Mouse (Mus musculus): ENCODE results near the gene Hoxa11. TPM values are rescaled to one million over a fixed set of nuclear protein-coding genes. Genes with fewer than 3 reads are reported as not detected.

Gene Hoxa11
- polyA plus RNA-seq, 1 experiment from 2014 or later: 0.08 TPM

GRCm38 (mm10) chr6:52235267-52235666, 10.3 kb downstream of the Hoxa11 start:
- Histone ChIP-seq H3K4me3 (no peak overlapping the region), H3K27me3 (peaks cover 91% of the 10 kb centered on the region), H3K36me3 (no peaks in the 10 kb centered on the region), H3K9me3 (no peaks in the 10 kb centered on the region), H3K4me2 (replicated peaks) (no peak overlapping the region), H3K9ac (no peak overlapping the region), H3K4me1 (no peaks in the 10 kb centered on the region), H3K27ac (no peak overlapping the region)
- 27% methylated on average over 9 of the region's 9 CpGs for WGBS
- ATAC-seq (ENCODE audit: insufficient number of reproducible peaks, insufficient read depth, low FRiP score, low TSS enrichment): no peak

GRCm38 (mm10) chr6:52234428-52235140, 11.0 kb downstream of the Hoxa11 start:
- H3K4me2 ChIP-seq (replicated peaks): no peak overlapping the region
- H3K4me3 ChIP-seq: no peak overlapping the region; the same call in 1 of the 2 replicates
- H3K27ac ChIP-seq: no peak overlapping the region
- no peaks in the 10 kb centered on the region for H3K9me3 ChIP-seq
- no peak for ATAC-seq (ENCODE audit: insufficient number of reproducible peaks, insufficient read depth, low FRiP score, low TSS enrichment)
- no peaks in the 10 kb centered on the region for H3K36me3 ChIP-seq
- no peaks in the 10 kb centered on the region for H3K4me1 ChIP-seq
- WGBS: 2% methylated on average over 59 of the region's 68 CpGs
- H3K27me3 ChIP-seq: peaks cover 91% of the 10 kb centered on the region
- no peak overlapping the region for H3K9ac ChIP-seq

GRCm38 (mm10) chr6:52233546-52234427, 11.8 kb downstream of the Hoxa11 start:
- H3K9ac ChIP-seq: no peak overlapping the region
- H3K27ac ChIP-seq: no peak overlapping the region
- H3K9me3 ChIP-seq: no peaks in the 10 kb centered on the region
- H3K36me3 ChIP-seq: no peaks in the 10 kb centered on the region
- H3K4me3 ChIP-seq: no peak overlapping the region; the same call in 1 of the 2 replicates
- H3K4me2 ChIP-seq (replicated peaks): no peak overlapping the region
- peaks cover 94% of the 10 kb centered on the region for H3K27me3 ChIP-seq
- no peak for ATAC-seq (ENCODE audit: insufficient number of reproducible peaks, insufficient read depth, low FRiP score, low TSS enrichment)
- whole genome bisulfite sequencing: under 1% methylated on average over 70 of the region's 70 CpGs
- no peaks in the 10 kb centered on the region for H3K4me1 ChIP-seq

- WGBS: 1% methylated on average over 23 of the region's 23 CpGs
- peaks cover 94% of the 10 kb centered on the region for H3K27me3 ChIP-seq
- no peak overlapping the region for H3K4me2 ChIP-seq (replicated peaks)
- no peak for ATAC-seq (ENCODE audit: insufficient number of reproducible peaks, insufficient read depth, low FRiP score, low TSS enrichment)
- H3K9me3 ChIP-seq: no peaks in the 10 kb centered on the region
- no peak overlapping the region for H3K9ac ChIP-seq
- no peak overlapping the region for H3K4me3 ChIP-seq
- H3K4me1 ChIP-seq: no peaks in the 10 kb centered on the region
- no peaks in the 10 kb centered on the region for H3K36me3 ChIP-seq
- H3K27ac ChIP-seq: no peak overlapping the region
These were observed 12.5 kb downstream of the Hoxa11 start for GRCm38 (mm10) chr6:52232984-52233545.

GRCm38 (mm10) chr6:52232568-52232965, 13.0 kb downstream of the Hoxa11 start:
- no peaks in the 10 kb centered on the region for H3K9me3 ChIP-seq
- no peak for ATAC-seq (ENCODE audit: insufficient number of reproducible peaks, insufficient read depth, low FRiP score, low TSS enrichment)
- no peak overlapping the region for H3K27ac ChIP-seq
- WGBS: under 1% methylated on average over 18 of the region's 18 CpGs
- no peak overlapping the region for H3K4me2 ChIP-seq (replicated peaks)
- no peaks in the 10 kb centered on the region for H3K4me1 ChIP-seq
- no peak overlapping the region for H3K9ac ChIP-seq
- peaks cover 93% of the 10 kb centered on the region for H3K27me3 ChIP-seq
- no peak overlapping the region for H3K4me3 ChIP-seq
- no peaks in the 10 kb centered on the region for H3K36me3 ChIP-seq

GRCm38 (mm10) chr6:52231885-52232567, 13.6 kb downstream of the Hoxa11 start:
- H3K4me3 ChIP-seq: no peak overlapping the region
- no peaks in the 10 kb centered on the region for H3K9me3 ChIP-seq
- no peaks in the 10 kb centered on the region for H3K4me1 ChIP-seq
- H3K9ac ChIP-seq: no peak overlapping the region
- no peak overlapping the region for H3K4me2 ChIP-seq (replicated peaks)
- H3K36me3 ChIP-seq: no peaks in the 10 kb centered on the region
- ATAC-seq (ENCODE audit: insufficient number of reproducible peaks, insufficient read depth, low FRiP score, low TSS enrichment): no peak
- under 1% methylated on average over 18 of the region's 18 CpGs for WGBS
- H3K27me3 ChIP-seq: peaks cover 93% of the 10 kb centered on the region
- H3K27ac ChIP-seq: no peak overlapping the region

- H3K27ac ChIP-seq: no peak within 1 kb of the TSS
- no peak within 1 kb of the TSS for H3K9ac ChIP-seq
- no peaks in the 10 kb centered on the region for H3K9me3 ChIP-seq
- H3K36me3 ChIP-seq: no peaks in the 10 kb centered on the region
- H3K4me3 ChIP-seq: no peak within 1 kb of the TSS
- no peaks in the 10 kb centered on the region for H3K4me1 ChIP-seq
- no peak within 1 kb of the TSS for H3K4me2 ChIP-seq (replicated peaks)
- H3K27me3 ChIP-seq: peaks cover 93% of the 10 kb centered on the region
- WGBS: under 1% methylated on average over 26 of the region's 36 CpGs
- ATAC-seq (ENCODE audit: insufficient number of reproducible peaks, insufficient read depth, low FRiP score, low TSS enrichment): no peak
These were observed 15.0 kb downstream of the Hoxa11 start, which contains the start of gene Hoxa9 for GRCm38 (mm10) chr6:52230516-52231165. Gene Hoxa9 (minus strand): TSS chr6:52231089.

GRCm38 (mm10) chr6:52229558-52230416, 15.8 kb downstream of the Hoxa11 start:
- peaks cover 93% of the 10 kb centered on the region for H3K27me3 ChIP-seq
- no peaks in the 10 kb centered on the region for H3K36me3 ChIP-seq
- no peak for ATAC-seq (ENCODE audit: insufficient number of reproducible peaks, insufficient read depth, low FRiP score, low TSS enrichment)
- no peak overlapping the region for H3K27ac ChIP-seq
- H3K4me2 ChIP-seq (replicated peaks): no peak overlapping the region
- no peaks in the 10 kb centered on the region for H3K4me1 ChIP-seq
- 2% methylated on average over 42 of the region's 44 CpGs for WGBS
- H3K4me3 ChIP-seq: no peak overlapping the region
- H3K9me3 ChIP-seq: no peaks in the 10 kb centered on the region
- no peak overlapping the region for H3K9ac ChIP-seq

GRCm38 (mm10) chr6:52228475-52229465, 16.8 kb downstream of the Hoxa11 start:
- no peak for ATAC-seq (ENCODE audit: insufficient number of reproducible peaks, insufficient read depth, low FRiP score, low TSS enrichment)
- H3K9ac ChIP-seq: no peak overlapping the region
- H3K9me3 ChIP-seq: no peaks in the 10 kb centered on the region
- 1% methylated on average over 38 of the region's 38 CpGs for WGBS
- H3K4me3 ChIP-seq: no peak overlapping the region
- no peaks in the 10 kb centered on the region for H3K4me1 ChIP-seq
- peaks cover 93% of the 10 kb centered on the region for H3K27me3 ChIP-seq
- no peaks in the 10 kb centered on the region for H3K36me3 ChIP-seq
- no peak overlapping the region for H3K27ac ChIP-seq
- H3K4me2 ChIP-seq (replicated peaks): no peak overlapping the region
